Mouse (Mus musculus) liver, embryonic 14.5 days (tissue): Measurements from ENCODE around the gene Hsf4. TPM values are rescaled to one million over a fixed set of nuclear protein-coding genes. Genes with fewer than 3 reads are reported as not detected.
A peak's percentile ranks its signal among the peaks of the same experiment; 100 is the strongest.

ENCODE experiments used
- ATAC-seq: fragments of 200-750 bp; cut with Nextera tagmentation; 2 replicates; pipeline ENCODE4 v1.8.0; 2017; ENCODE audit warnings: moderate number of reproducible peaks, mild to moderate bottlenecking, moderate library complexity; ENCODE audit not compliant: insufficient read depth
- DNase-seq, 3 experiments: peaks; one replicate each; pipeline ENCODE4 v3.0.0-alpha.2; 2012 to 2013; ENCODE audit warnings: low read depth in 3 of 3, low spot score in 3 of 3
- H3K27ac ChIP-seq: fragments of 300-500 bp; sonication (generic); 2 replicates; pipeline ENCODE4 v1.5.1; 2014; ENCODE audit warnings: moderate library complexity, mild to moderate bottlenecking, control low read depth, inconsistent platforms
- H3K27me3 ChIP-seq: fragments of 300-500 bp; sonication (generic); 2 replicates; pipeline ENCODE4 v1.6.1; 2014; ENCODE audit warnings: mild to moderate bottlenecking, low read length, moderate library complexity; ENCODE audit not compliant: control insufficient read depth, insufficient read depth
- H3K36me3 ChIP-seq: fragments of 300-500 bp; sonication (generic); replicated peaks from 2 replicates; pipeline ENCODE4 v1.6.1; 2014; ENCODE audit warnings: low read depth; ENCODE audit not compliant: control insufficient read depth, insufficient read depth
- H3K4me1 ChIP-seq, 2 experiments: fragments of 200-500 bp in 1 of 2; fragments of 300-500 bp in 1 of 2; sonication (generic) in 1 of 2; replicated peaks; 2 replicates each; pipeline ENCODE4 v1.6.1; 2012 to 2014; ENCODE audit warnings: antibody characterized with exemption in 1 of 2, inconsistent platforms in 1 of 2, low read length in 1 of 2; ENCODE audit not compliant: control insufficient read depth in 2 of 2, insufficient read depth in 2 of 2
- H3K4me2 ChIP-seq: fragments of 300-500 bp; sonication (generic); 2 replicates; pipeline ENCODE4 v1.6.1; 2014; ENCODE audit warnings: low read depth, mild to moderate bottlenecking, control low read depth, moderate library complexity
- H3K4me3 ChIP-seq, 2 experiments: fragments of 200-500 bp in 1 of 2; fragments of 300-500 bp in 1 of 2; sonication (generic) in 1 of 2; 2 replicates each; pipeline ENCODE4 v1.5.1; 2012 to 2014; ENCODE audit warnings: low read depth in 2 of 2, low read length in 2 of 2, mild to moderate bottlenecking in 2 of 2, control low read depth in 1 of 2, inconsistent platforms in 1 of 2, moderate library complexity in 1 of 2; ENCODE audit not compliant: insufficient read depth in 1 of 2
- H3K9ac ChIP-seq: fragments of 300-500 bp; sonication (generic); replicated peaks from 2 replicates; pipeline ENCODE4 v1.6.1; 2014; ENCODE audit warnings: mild to moderate bottlenecking, control low read depth, moderate library complexity
- H3K9me3 ChIP-seq: fragments of 300-500 bp; sonication (generic); 2 replicates; pipeline ENCODE4 v1.6.1; 2016; ENCODE audit warnings: low read length, mixed read lengths; ENCODE audit not compliant: control insufficient read depth
- CTCF ChIP-seq: IDR thresholded peaks from 2 replicates; pipeline ENCODE4 v1.5.1; 2016; ENCODE audit warnings: antibody characterized with exemption, low read depth, control low read depth
- EP300 ChIP-seq: IDR thresholded peaks from 2 replicates; pipeline ENCODE4 v1.6.1; 2016; ENCODE audit warnings: antibody characterized with exemption, low read depth
- WGBS: fragments of 180-500 bp; shearing (Covaris S2); extraction: QIAGEN DNeasy Blood & Tissue Kit; methylation state at CpG from one replicate; pipeline ENCODE4 v1.1.7; 2014; ENCODE audit not compliant: insufficient replicate concordance; 5-methylcytosine and 5-hydroxymethylcytosine counted together
- polyA plus RNA-seq, 2 experiments: library from polyadenylated mRNA; depleted of rRNA in 1 of 2; stranded (reverse) in 1 of 2; unstranded in 1 of 2; fragments of >200 nt; fragmentation: Nextera tagmentation in 1 of 2; extraction: Ambion mirVana in 1 of 2; gene quantifications; 2 replicates each; pipeline versions ENCODE4 v1.2.1 to v1.2.3; 2012 to 2014

Hsf4 gene
- polyA plus RNA-seq, 2 experiments, result 0.03 to 0.08 TPM

- 88% methylated on average over 10 of the region's 10 CpGs for WGBS
- Histone ChIP-seq H3K9ac (no peak overlapping the region), H3K27ac (no peak overlapping the region), H3K4me3 (no peak overlapping the region), H3K4me2 (no peak overlapping the region), H3K4me1 (peaks cover 21 to 40% of the 10 kb centered on the region in 2 experiments), H3K36me3 (peaks cover 71% of the 10 kb centered on the region), H3K27me3 (no peaks in the 10 kb centered on the region), H3K9me3 (no peaks in the 10 kb centered on the region)
- ATAC-seq, result no peak
- DNase-seq, result no peak
- TF ChIP-seq EP300 (no peak), CTCF (no peak)
Observed at GRCm38 (mm10) chr8:105308428-105308827, 38.8 kb downstream of the Hsf4 start.

- no peaks in the 10 kb centered on the region for H3K9me3 ChIP-seq
- no peak for ATAC-seq
- H3K4me1 ChIP-seq, result peaks cover 30 to 40% of the 10 kb centered on the region in 2 experiments
- H3K4me2 ChIP-seq, result no peak overlapping the region
- H3K36me3 ChIP-seq, result peaks cover 71% of the 10 kb centered on the region
- H3K27me3 ChIP-seq, result no peaks in the 10 kb centered on the region
- no peak overlapping the region for H3K4me3 ChIP-seq
- DNase-seq, result no peak
- 86% methylated on average over 15 of the region's 15 CpGs for WGBS
- TF ChIP-seq CTCF (no peak), EP300 (no peak)
- H3K27ac ChIP-seq, result no peak overlapping the region
- no peak overlapping the region for H3K9ac ChIP-seq
Observed at GRCm38 (mm10) chr8:105309142-105309847, 39.7 kb downstream of the Hsf4 start.

GRCm38 (mm10) chr8:105310118-105310517, 40.5 kb downstream of the Hsf4 start:
- WGBS, result 88% methylated on average over 8 of the region's 8 CpGs
- DNase-seq, result no peak
- TF ChIP-seq CTCF (no peak), EP300 (no peak)
- Histone ChIP-seq H3K9me3 (no peaks in the 10 kb centered on the region), H3K27me3 (no peaks in the 10 kb centered on the region), H3K27ac (no peak overlapping the region), H3K4me1 (peaks cover 30 to 35% of the 10 kb centered on the region in 2 experiments), H3K4me2 (no peak overlapping the region), H3K36me3 (peaks cover 71% of the 10 kb centered on the region), H3K4me3 (no peak overlapping the region), H3K9ac (no peak overlapping the region)
- ATAC-seq, result no peak

- TF ChIP-seq CTCF (peak; percentile 62), EP300 (peak; percentile 62; the same call in 1 of the 2 replicates)
- H3K4me3 ChIP-seq, result no peak overlapping the region
- peaks cover 26 to 28% of the 10 kb centered on the region in 2 experiments for H3K4me1 ChIP-seq
- H3K27me3 ChIP-seq, result no peaks in the 10 kb centered on the region
- no peak overlapping the region for H3K9ac ChIP-seq
- DNase-seq (peak in 1 of 3 experiments; percentile 61), ATAC-seq (peak; percentile 56)
- no peak overlapping the region for H3K4me2 ChIP-seq
- H3K9me3 ChIP-seq, result no peaks in the 10 kb centered on the region
- peaks cover 77% of the 10 kb centered on the region for H3K36me3 ChIP-seq
- H3K27ac ChIP-seq, result peak overlapping the region; percentile 36; the same call in 1 of the 2 replicates
- WGBS, result 15% methylated on average over 1 of the region's 1 CpGs
Observed at GRCm38 (mm10) chr8:105311718-105312117, 42.1 kb downstream of the Hsf4 start.

- no peaks in the 10 kb centered on the region for H3K9me3 ChIP-seq
- peak overlapping the region; percentile 32 for H3K9ac ChIP-seq
- TF ChIP-seq EP300 (peak; percentile 78), CTCF (no peak)
- peaks cover 76% of the 10 kb centered on the region for H3K36me3 ChIP-seq
- WGBS, result 42% methylated on average over 8 of the region's 8 CpGs
- H3K4me1 ChIP-seq, result peaks cover 26 to 28% of the 10 kb centered on the region in 2 experiments
- DNase-seq, result no peak
- H3K4me3 ChIP-seq, result no peak overlapping the region
- H3K27me3 ChIP-seq, result no peaks in the 10 kb centered on the region
- H3K27ac ChIP-seq, result peak overlapping the region; percentile 51
- peak; percentile 59 for ATAC-seq
- H3K4me2 ChIP-seq, result peak overlapping the region; percentile 51
Observed at GRCm38 (mm10) chr8:105312891-105313481, 43.4 kb downstream of the Hsf4 start.
